Mouse (Mus musculus) cerebellum, adult (tissue): ENCODE measurements around the gene Lactbl1.

Source experiments
- ATAC-seq: cut with Nextera tagmentation; 2 replicates; pipeline ENCODE4 v1.9.2; 2017; ENCODE audit warnings: mild to moderate bottlenecking, moderate library complexity, mixed read lengths; ENCODE audit not compliant: insufficient number of reproducible peaks, low FRiP score, low TSS enrichment

Lactbl1 gene

DNA sequence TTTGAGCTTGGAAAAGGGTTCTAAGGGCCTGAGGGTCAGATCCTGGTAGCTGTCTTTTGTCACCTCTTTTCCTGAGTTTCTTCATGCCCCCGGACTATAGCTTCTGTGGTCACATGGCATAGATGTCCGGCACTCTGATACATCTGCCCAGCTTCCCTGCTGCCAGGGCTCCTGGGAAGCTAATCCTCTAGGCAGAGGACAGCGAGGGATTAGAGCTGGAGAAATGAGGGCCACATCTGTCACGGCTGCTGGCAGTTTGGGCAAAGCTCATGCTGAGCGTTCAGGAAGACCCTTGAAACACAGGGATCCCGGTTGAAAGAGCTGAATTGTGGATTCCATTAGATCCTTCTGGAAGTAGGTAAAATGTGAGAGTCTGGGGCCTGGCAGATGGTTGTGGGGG, at the start of gene Lactbl1:
Lactbl1 (plus strand) TSS at position 234 of the 400 bp plus-strand sequence.
- ATAC-seq, result no peak

DNA sequence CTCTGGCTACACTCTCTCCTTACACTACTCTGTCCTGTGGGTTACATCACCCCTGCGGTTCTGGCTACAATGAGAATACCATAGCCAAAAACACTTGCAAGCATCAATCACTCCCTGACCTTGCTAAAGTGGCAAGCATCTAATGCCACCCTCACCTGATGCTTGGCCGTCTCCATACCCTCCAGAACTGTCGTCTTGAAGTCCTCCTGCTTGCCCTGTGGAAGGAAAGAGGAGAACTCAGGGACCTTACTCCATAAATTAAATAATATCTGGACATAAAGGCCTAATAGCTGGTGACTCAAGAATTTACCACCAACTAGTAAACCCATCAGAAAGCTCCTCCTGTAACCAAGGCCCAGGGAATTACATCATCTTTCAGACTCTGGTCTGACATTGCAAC, 40.5 kb upstream of the Lactbl1 start:
- ATAC-seq, result no peak

DNA sequence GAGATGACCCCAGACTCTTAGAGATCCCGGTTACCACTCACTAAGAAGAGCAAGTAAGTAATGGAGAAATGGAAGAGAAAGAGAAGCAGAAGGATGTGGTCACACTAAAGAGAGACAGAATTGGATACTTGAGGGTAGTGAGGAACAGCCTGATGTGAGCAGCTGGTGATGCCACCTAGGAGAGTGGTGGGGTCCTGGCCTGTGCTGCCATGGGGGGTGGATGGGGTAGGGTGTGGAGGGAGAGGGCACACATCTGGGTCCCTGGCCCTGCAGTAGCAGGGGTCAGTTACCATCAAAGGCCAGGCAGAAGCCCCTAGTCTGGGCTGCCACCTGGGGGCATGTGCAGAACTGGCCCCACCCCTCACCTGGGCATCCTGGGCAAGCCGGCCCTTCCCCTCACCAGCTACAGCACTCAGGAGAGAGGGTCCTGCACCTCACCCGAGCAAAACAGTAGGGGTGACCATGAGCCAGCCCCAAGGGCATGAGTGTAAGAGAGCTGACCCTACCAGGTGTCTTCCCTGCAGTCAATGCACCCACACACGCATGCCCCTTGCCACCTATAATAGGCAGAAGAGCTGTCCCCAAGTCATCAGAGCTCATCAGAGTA, 35.1 kb upstream of the Lactbl1 start:
- ATAC-seq, result no peak

DNA sequence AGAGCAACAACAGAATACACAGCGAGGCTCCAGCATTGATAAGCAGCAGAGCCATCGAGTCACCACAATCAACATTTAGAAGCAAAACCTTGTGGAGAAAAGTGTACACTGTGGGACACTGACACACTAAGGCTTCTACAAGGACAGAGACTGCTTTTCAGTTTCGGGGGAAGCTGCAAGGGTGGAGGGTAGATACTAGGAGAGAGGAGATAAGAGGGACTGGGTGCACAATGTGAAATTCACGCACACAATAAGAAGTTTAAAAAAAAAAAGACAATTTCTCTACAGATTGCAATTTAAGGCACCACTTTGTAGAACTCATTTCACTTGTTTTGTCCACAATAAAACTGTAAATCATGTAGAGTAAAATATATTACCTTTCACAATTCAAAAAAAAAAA, 34.4 kb upstream of the Lactbl1 start:
- ATAC-seq, result no peak

DNA sequence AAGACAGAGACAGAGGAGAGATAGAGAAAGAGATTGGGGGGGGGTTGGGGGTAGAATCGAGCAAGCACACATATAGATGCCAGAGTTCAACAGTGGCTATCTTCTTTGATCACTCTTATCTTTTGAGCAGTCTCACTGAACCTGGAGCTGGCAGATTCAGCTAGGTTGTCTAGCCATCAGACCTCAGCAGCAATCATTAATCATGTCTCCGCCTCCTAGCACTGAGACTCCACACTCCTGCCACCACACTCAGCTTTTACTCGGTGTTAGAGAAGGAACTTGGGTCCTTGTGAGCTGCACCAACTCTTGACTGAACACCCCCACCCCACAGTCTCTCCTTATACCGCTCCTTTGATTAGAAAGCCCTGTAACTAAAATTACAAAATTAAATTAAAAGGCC, 30.3 kb upstream of the Lactbl1 start:
- no peak for ATAC-seq

DNA sequence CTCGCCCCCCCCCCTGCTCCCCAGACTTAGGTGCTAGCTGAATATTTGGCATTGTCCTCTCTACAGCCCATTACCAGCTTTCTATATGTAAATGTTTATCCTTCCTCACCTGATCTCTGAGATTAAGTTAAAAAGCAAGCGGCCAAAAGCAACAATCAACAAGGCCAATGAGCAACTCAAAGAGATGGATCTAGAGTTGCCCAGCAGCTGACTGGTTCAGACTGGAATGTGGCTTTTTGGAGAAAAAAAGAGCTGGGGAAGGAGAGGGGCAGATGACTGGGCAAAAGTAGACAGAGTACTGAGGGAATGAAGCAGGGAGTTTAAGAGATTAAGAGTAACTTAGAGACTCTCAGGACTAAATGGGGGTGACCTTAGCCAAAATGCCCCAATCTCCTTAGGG, 28.4 kb upstream of the Lactbl1 start:
- ATAC-seq, result no peak

DNA sequence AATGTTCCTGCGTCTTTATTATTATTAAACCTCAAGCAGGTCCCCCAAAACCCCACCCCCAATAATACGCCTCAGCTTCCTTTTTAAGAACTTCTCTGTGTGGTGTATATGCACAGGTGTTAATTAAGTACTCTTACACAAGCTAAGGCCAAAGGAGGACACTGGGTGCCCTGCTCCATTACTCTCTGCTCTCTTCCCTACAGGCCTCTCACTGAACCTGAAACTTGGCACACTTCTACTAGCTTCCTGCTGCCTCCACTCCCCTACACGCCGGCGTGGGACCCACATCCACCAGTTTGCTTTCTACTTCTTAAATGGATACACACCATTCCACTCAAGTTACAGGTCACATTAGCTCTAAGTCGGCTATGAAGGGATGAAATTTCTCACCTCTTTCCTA, 27.2 kb upstream of the Lactbl1 start:
- no peak for ATAC-seq

DNA sequence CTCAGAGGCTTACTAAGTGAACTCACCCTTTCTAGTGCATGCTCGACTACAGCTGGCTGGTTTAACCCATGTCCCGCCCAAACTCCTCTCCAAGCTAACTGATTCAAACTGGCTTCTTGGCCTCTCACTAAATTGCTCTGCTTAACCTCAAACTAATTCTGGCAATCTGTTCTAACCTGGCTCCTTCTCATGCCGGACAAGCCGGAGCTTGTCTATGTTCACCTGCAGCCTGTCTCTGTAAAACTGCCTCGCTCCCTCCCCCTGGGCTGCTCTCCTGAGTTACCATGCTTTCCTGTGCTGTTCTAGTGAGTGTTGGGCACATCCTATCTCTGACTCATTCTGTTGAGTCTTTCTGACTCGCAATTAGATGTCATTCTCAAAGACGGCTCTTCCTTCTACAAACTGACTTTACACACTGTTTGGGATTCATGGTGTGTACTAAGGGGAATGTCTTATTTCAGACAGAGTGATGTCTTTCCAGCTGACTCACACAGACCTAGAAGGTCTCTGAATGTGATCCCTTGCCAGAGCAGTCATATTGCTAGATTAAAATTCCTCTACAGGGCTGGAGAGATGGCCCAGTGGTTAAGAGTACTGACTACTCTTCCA, 24.0 kb upstream of the Lactbl1 start:
- ATAC-seq, result no peak

DNA sequence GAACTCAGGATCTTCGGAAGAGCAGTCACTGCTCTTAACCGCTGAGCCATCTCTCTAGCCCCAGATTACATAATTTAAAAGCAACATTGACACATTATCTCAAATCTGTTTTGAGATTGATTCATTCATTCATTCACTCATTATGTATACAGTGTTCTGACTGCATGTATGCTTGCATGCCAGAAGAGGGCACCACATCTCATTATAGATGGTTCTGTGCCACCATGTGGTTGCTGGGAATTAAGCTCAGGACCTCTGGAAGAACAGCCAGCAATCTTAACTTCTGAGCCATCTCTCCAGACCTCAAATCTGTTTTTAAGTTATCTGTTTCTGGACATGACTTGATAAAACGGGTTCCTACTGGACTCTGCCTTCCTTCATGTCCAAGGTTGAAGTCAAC, 22.6 kb upstream of the Lactbl1 start:
- ATAC-seq, result no peak

DNA sequence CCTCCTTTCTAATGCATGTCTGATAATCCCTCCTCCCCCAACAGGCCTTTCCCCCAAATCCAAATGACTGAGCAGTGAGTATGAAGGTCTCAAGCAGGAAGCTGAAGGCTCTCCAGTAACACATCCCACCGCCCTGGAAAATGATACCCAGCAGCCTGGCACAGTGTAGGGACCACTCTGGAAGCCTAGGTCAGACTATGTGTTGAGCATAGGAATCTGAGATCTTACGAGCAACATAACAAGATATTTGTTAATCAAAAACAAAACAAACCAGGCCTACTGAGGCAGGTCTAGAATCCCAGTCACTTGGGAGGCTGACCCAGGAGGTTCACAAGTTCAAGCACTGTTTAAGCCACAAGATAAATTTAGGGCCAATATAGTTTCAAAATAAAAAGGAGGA, 21.9 kb upstream of the Lactbl1 start:
- ATAC-seq, result no peak

DNA sequence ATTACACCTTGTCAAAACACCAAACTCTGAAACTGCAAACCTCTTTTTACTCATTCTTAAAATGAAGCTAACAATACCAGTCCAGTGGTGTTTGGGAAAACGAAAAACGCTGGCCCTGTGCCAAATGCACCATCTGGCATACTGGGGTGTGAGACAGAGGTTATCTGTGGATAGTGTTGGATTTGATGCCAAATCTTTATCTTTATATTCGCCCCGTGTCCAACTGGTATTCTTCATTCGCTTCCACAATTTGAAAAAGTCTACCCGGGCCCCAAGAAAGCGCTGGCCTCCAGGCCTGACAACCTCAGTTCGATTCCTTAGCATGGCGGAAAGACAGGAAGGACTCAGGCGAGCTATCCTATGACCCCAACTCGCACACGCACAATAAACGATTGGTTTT, 20.9 kb upstream of the Lactbl1 start:
- no peak for ATAC-seq

DNA sequence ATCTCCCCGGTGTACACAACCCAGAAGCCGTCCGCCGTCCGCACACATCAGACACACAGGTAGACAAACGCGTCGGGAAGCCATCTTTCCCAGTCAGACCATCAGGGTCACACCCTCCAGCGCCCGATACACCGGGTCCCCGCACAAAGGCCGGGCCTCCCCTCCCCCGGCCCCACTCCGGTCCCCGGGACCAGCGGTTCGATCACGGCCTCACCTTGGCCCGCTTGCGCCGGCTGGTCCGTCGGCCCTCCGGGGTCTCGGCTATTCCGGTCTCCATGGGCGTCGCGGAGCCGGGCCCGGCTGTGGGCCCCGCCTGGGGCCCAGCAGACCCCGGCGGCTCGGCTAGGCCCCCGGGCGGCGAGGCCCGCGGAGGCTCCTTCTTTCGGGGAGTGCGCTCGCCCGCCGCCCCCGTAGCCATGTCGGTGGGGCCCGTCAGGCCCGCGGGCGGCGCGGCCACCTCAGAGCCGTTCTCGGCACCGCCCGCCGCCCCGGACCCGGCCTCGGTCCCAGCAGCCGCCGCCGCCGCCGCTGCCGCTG, 20.3 kb upstream of the Lactbl1 start:
- ATAC-seq, result peak; percentile 67; the same call in 1 of the 2 replicates

DNA sequence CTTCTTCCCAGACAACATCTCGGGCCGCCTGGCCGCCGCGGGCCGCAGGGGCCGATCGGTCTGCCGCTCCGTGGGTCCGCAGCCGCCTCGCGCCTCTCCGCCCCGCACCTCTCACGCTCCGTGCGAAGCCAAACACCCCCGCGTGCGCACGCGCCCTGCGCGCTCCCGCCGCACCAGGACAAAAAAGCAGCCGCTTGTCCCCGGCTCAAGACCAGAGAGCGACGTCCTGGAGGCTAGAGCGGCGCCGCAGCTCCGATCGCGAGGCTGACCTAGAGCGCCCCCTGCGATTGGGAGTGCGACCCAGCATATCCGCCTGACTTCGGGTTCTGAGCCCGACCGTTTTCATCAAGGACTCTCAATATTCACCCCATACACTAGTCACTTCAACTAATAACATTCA, 19.9 kb upstream of the Lactbl1 start, which contains the start of gene Kdm1a:
Kdm1a (minus strand) TSS at position 156 of the 400 bp plus-strand sequence.
- peak; percentile 92 for ATAC-seq

DNA sequence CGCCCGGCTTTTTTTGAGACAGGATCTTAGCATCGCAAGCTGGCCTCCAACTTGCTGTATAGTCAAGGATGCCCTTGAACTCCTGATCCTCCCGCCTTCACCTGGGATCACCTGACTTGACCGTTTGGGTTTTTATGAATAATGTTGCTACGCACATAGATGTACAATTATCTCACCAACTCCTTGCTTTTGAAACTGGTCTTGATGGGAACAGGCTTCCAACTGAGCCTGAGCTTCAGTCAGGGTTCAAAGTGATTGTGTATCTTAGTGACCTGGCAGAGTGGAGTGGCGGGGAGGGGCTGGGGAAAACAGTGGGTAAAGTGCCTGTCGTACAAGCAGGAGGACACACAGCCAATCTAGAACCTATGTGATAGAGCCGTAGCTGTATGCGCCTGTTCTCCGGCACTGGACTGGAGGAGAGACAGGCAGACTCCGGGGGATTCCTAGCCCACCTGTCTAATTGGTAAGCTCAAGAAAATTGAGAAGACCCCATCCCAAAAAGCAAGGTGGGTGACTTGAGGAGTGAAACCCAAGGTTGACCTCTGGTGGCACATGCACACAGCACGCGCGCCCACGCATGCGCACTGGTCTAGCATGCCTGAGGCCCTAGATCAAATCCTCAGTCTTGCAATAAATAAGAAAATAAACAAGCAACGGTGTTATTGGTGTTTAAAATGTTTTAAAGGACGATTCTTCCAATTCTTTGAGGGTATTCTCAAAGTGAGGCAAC, 16.5 kb upstream of the Lactbl1 start:
- ATAC-seq, result no peak

DNA sequence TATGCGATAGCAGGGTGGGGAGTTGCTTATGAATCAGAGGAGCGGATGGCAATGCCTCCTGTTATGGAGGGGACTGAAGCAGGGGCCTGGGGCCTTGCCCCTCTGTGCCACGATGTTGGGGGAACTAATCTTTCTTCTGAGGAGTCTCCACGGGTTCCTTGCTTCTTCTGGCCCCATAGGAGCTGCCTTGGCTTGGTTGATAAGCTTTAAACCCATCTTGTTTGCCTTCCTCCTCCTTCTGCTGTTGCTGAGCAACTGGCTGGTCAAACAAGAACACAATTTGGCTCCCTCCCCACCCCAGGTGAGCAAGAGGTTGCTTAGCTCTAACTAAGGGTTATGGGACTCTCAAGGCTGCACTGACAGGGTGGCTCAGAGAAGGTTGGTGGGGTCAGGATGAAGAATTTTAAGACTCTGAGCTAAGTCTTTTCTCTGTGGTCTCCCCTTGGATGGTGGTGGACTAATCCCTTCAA, 12.0 kb upstream of the Lactbl1 start, which contains the start of gene Tex46:
Tex46 (plus strand) TSS at position 51 of the 470 bp plus-strand sequence.
- no peak for ATAC-seq

DNA sequence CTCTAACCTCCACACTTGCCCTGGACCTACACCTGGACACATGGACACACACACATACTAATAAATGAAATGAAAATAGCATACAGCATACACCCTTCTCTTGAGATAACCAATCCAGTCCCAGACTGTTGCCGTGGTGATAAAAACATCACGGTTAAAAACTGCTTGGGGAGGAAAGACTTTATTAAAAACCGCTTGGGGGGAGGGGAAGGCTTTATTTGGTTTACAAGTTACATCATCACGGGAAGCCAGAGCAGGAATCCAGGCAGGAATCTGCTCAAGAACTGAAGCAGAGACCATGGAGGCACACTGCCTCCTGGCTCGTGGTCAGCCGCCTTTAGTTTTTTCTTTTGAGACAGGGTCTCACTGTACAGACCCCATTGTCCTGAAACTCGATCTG, 8.8 kb upstream of the Lactbl1 start:
- no peak for ATAC-seq

DNA sequence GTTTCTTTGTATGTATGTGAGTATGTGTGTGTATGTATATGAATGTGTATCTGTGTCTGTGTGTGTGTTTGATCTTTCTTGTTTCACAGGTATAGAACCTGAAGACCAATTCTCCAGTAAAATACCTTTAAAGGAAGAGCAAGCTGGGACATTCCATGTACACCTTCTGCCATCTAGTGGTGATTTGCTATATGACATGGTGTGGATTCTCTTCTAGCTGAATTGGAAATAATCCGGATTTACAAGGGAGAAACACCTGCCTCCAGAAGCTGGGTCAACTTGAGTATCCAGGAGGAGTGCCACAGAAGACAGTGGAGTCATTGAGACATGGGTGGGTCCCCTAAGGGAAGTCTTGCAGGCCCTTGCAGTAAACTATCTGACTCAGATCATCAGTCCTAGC, 1.1 kb upstream of the Lactbl1 start:
- peak; percentile 26; the same call in 1 of the 2 replicates for ATAC-seq

DNA sequence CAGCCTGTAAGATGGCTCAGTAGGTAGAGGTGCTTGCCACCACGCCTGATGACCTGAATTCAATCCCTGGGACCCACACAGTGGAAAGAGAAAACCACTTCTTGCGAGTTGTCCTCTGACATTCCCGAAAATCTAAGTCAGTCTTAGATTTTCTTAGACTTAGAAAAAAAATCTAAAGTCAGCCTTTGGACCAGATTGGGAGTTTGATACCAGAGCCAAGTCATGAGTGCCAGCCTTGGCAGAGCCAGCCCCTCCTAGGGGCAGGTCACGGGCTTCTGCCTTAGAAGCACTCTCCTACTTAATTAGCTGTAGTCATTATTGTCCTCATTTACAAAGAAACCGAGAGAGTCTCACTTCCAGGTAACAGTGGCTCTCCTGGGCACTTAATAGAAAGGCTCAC, 465 bp upstream of the Lactbl1 start:
- ATAC-seq, result no peak

DNA sequence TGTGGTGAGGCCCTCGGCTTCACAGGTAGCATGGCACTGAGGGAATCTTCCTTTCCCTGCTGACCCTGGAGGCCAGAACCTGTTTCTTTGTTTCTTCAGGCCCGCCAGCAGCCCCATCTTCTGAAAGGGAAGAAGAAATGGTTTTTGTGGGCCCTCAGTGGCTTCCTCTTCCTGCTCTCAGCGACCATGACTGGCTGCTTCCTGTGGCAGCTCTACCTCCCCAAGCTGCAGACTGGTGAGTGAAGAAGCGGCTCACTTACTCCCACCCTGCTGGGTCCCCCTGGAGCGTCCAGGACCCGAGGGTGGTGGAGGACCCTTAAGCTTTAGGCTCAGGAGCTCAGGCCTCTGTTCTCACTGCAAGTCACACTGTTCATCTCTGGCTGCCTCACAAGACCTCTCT, 4.2 kb downstream of the Lactbl1 start:
- ATAC-seq, result no peak

DNA sequence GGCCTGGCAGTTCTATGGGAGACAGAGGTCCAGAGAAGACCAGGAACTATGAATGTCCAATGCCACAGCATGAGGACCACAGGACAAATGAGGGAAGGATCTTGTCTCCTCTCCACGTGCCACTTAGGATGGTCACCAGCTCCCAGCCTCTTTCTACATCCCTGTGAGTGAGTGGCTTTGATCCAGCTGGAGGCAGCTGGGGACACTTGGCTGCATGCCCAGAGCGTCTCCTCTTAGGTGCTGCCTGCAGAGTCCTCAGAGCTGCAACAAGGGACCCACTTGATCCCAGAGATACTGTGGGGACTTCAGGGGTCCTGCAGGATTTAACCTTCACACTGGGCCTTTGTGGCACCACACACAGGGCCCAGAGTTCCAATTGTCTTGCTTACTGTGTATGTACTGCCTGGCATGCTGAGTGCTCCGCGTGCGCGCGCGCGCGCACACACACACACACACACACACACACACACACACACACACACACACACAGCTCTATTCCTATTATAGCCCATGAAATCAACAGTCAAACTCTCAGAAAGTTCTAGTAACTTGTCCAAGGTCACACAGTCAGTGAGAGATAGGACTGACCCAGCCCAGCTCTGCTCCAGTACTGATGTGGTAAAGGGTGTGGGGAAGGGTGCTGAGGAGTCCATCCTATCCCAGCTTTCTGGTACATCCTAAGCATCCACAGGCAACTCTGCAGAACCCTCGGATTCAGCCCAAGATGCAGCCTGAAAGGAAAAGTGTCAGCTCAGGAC, 9.0 kb downstream of the Lactbl1 start:
- ATAC-seq, result no peak

DNA sequence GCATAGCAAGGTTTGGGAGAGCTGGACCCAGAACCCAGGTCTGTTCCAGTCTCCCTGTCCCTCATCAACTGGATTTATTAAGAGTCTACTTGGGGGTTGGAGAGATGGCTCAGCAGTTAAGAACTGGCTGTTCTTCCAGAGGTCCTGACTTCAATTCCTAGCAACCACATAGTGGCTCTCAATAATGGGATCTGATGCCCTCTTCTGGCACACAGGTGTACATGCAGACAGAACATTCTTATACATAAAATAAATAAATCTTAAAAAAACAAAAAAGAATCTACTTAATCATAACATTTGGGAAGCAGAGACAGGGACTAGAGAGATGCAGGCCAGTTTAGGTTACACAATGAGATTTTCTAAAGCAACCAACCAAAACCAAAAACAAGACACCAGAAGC, 13.6 kb downstream of the Lactbl1 start:
- ATAC-seq, result no peak
